Mouse (Mus musculus): ENCODE results near the gene Pp2d1.

Gene Pp2d1

GRCm38 (mm10) chr17:53566161-53566918, 27.1 kb upstream of the Pp2d1 start, which contains the start of gene Kat2b:
Kat2b (plus strand) TSS chr17:53566861.
- no peak for DNase-seq (ENCODE audit: low spot score in 2 of 2)

- DNase-seq (ENCODE audit: low spot score in 2 of 2), result no peak
Observed at GRCm38 (mm10) chr17:53564837-53565236, 25.6 kb upstream of the Pp2d1 start.

- no peak for DNase-seq (ENCODE audit: low spot score in 2 of 2)
Observed at GRCm38 (mm10) chr17:53561458-53562029, 22.3 kb upstream of the Pp2d1 start.

GRCm38 (mm10) chr17:53559646-53560045, 20.4 kb upstream of the Pp2d1 start:
- DNase-seq (ENCODE audit: low spot score in 2 of 2), result no peak

GRCm38 (mm10) chr17:53557443-53557842, 18.2 kb upstream of the Pp2d1 start:
- DNase-seq (ENCODE audit: low spot score in 2 of 2), result no peak

GRCm38 (mm10) chr17:53554813-53555212, 15.6 kb upstream of the Pp2d1 start:
- no peak for DNase-seq (ENCODE audit: low spot score in 2 of 2)

GRCm38 (mm10) chr17:53554088-53554487, 14.8 kb upstream of the Pp2d1 start:
- DNase-seq (ENCODE audit: low spot score in 2 of 2), result no peak

GRCm38 (mm10) chr17:53551306-53552299, 12.4 kb upstream of the Pp2d1 start:
- no peak for DNase-seq (ENCODE audit: low spot score in 2 of 2)

GRCm38 (mm10) chr17:53543591-53544324, 4.5 kb upstream of the Pp2d1 start:
- DNase-seq (ENCODE audit: low spot score in 2 of 2), result peak; percentile 16 to 38

GRCm38 (mm10) chr17:53542536-53542935, 3.3 kb upstream of the Pp2d1 start:
- DNase-seq (ENCODE audit: low spot score in 2 of 2), result no peak

GRCm38 (mm10) chr17:53532425-53532824, 6.8 kb downstream of the Pp2d1 start:
- DNase-seq (ENCODE audit: low spot score in 2 of 2), result no peak

GRCm38 (mm10) chr17:53531160-53531559, 8.1 kb downstream of the Pp2d1 start:
- no peak for DNase-seq (ENCODE audit: low spot score in 2 of 2)

GRCm38 (mm10) chr17:53528034-53528433, 11.2 kb downstream of the Pp2d1 start:
- DNase-seq (ENCODE audit: low spot score in 2 of 2), result no peak

- DNase-seq (ENCODE audit: low spot score in 2 of 2), result no peak
Observed at GRCm38 (mm10) chr17:53520509-53520908, 18.7 kb downstream of the Pp2d1 start.

- no peak for DNase-seq (ENCODE audit: low spot score in 2 of 2)
Observed at GRCm38 (mm10) chr17:53519364-53519763, 19.9 kb downstream of the Pp2d1 start.

- no peak for DNase-seq (ENCODE audit: low spot score in 2 of 2)
Observed at GRCm38 (mm10) chr17:53512311-53512951, 26.8 kb downstream of the Pp2d1 start.

GRCm38 (mm10) chr17:53502966-53503365, 36.3 kb downstream of the Pp2d1 start:
- DNase-seq (ENCODE audit: low spot score in 2 of 2), result no peak

- no peak for DNase-seq (ENCODE audit: low spot score in 2 of 2)
Observed at GRCm38 (mm10) chr17:53489007-53489378, 50.3 kb downstream of the Pp2d1 start.

- no peak for DNase-seq (ENCODE audit: low spot score in 2 of 2)
Observed at GRCm38 (mm10) chr17:53488291-53489006, 50.8 kb downstream of the Pp2d1 start.

- DNase-seq (ENCODE audit: low spot score in 2 of 2), result no peak
Observed at GRCm38 (mm10) chr17:53480433-53480832, 58.8 kb downstream of the Pp2d1 start.

Measured in right cerebral cortex, postnatal 36 days (tissue).